Mouse (Mus musculus) limb, embryonic 12.5 days (tissue): ENCODE measurements around the gene Foxc2. TPM values are rescaled to one million over a fixed set of nuclear protein-coding genes. Genes with fewer than 3 reads are reported as not detected.

Experiments used
- ATAC-seq: fragments of 200-750 bp; cut with Nextera tagmentation; 2 replicates; pipeline ENCODE4 v1.8.0; 2017; ENCODE audit warnings: low read depth, moderate TSS enrichment; ENCODE audit not compliant: insufficient number of reproducible peaks, insufficient read depth, low FRiP score, low TSS enrichment
- H3K27ac ChIP-seq: fragments of 300-500 bp; sonication (generic); 2 replicates; pipeline ENCODE4 v1.5.1; 2016; ENCODE audit warnings: mild to moderate bottlenecking, moderate library complexity
- H3K27me3 ChIP-seq: fragments of 300-500 bp; sonication (generic); 2 replicates; pipeline ENCODE4 v1.6.1; 2016; ENCODE audit warnings: mild to moderate bottlenecking, moderate library complexity
- H3K36me3 ChIP-seq: fragments of 300-500 bp; sonication (generic); 2 replicates; pipeline ENCODE4 v1.6.1; 2016; ENCODE audit warnings: mild to moderate bottlenecking, moderate library complexity
- H3K4me1 ChIP-seq: fragments of 300-500 bp; sonication (generic); replicated peaks from 2 replicates; pipeline ENCODE4 v1.6.1; 2016
- H3K4me2 ChIP-seq: fragments of 300-500 bp; sonication (generic); 2 replicates; pipeline ENCODE4 v1.6.1; 2016; ENCODE audit warnings: mild to moderate bottlenecking, moderate library complexity
- H3K4me3 ChIP-seq: fragments of 300-500 bp; sonication (generic); replicated peaks from 2 replicates; pipeline ENCODE4 v1.5.1; 2016; ENCODE audit warnings: mild to moderate bottlenecking
- H3K9ac ChIP-seq: fragments of 300-500 bp; sonication (generic); replicated peaks from 2 replicates; pipeline ENCODE4 v1.6.1; 2016; ENCODE audit warnings: mild to moderate bottlenecking, moderate library complexity
- H3K9me3 ChIP-seq: fragments of 300-500 bp; sonication (generic); 2 replicates; pipeline ENCODE4 v1.6.1; 2016; ENCODE audit warnings: mild to moderate bottlenecking, moderate library complexity
- WGBS: fragments of 180-500 bp; shearing (Covaris S2); methylation state at CpG from one replicate; pipeline ENCODE4 v1.1.7; 2016; 5-methylcytosine and 5-hydroxymethylcytosine counted together
- polyA plus RNA-seq: library from polyadenylated mRNA; unstranded; fragments of >200 nt; fragmentation: Nextera tagmentation; extraction: Ambion mirVana; gene quantifications from 2 replicates; pipeline ENCODE4 v1.2.1, GENCODE M21; 2016

Gene Foxc2
- polyA plus RNA-seq, 1 experiment from 2014 or later: 6.0 TPM

DNA sequence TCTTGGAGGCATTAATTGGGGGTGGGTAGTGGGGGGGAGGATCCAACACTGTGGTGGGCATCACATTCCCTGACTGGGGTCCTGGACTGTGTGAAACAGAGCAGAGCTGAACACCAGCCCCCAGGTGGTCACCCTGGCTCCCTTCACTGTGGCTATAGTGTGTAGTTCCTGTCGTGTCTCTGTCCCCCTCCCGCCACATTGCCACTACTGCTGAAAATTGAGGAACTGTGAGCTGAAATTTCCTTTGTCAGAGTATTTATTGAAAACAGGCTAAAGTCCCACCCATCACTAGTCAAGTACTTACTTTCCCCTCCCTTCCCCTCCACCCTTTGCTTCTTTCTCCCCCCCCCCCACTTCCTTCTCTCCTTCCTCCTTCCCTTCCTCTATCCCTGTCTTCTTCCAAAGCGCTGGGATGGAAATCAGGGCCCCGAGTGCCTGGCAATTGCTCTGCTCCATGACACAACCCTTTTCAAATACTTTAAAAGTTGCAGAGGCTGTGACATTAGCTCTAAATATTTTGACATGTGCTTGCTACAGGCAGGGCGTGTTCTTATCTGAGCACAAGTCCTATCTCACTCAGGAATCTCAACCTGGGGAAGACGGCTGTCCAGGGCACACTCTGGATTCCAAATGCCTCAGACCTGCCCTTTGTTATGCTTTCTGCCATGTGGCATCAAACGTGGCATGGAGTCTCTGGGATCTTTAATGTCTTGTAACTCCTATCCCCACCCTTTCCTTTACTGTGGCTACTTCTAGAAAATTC, 4.6 kb upstream of the Foxc2 start:
- WGBS: 52% methylated on average over 7 of the region's 7 CpGs
- no peaks in the 10 kb centered on the region for H3K9me3 ChIP-seq
- H3K4me3 ChIP-seq: no peak overlapping the region
- no peak for ATAC-seq
- H3K4me2 ChIP-seq: no peak overlapping the region
- no peak overlapping the region for H3K9ac ChIP-seq
- peaks cover 42% of the 10 kb centered on the region for H3K4me1 ChIP-seq
- H3K27ac ChIP-seq: no peak overlapping the region
- peaks cover 57% of the 10 kb centered on the region for H3K27me3 ChIP-seq
- peaks cover 5% of the 10 kb centered on the region for H3K36me3 ChIP-seq

DNA sequence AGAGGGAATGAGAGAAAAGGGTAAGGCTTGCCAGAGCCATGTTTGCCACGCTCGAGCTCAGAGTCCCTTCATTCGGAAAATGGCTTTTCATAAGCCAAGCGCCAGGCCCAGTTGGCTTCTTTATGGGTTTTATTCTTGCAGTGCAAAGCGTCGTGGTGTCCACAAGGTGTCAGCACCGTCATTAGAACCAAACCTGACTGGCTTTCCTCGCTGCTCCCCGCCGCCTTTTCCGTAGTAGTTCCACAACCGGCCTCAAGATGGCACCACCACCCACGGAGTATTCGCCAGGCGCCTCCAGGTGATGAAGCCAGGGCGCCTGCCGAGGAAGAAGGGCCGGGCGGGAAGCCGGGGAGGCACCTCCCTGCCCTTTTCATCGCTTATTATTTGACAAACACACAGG, 2.7 kb upstream of the Foxc2 start:
- Histone ChIP-seq H3K9me3 (no peaks in the 10 kb centered on the region), H3K27ac (no peak overlapping the region), H3K9ac (no peak overlapping the region), H3K4me2 (peak overlapping the region; percentile 49; the same call in 1 of the 2 replicates), H3K4me3 (no peak overlapping the region), H3K36me3 (no peaks in the 10 kb centered on the region), H3K27me3 (peaks cover 76% of the 10 kb centered on the region), H3K4me1 (peaks cover 44% of the 10 kb centered on the region)
- ATAC-seq: no peak
- WGBS: 1% methylated on average over 21 of the region's 21 CpGs

DNA sequence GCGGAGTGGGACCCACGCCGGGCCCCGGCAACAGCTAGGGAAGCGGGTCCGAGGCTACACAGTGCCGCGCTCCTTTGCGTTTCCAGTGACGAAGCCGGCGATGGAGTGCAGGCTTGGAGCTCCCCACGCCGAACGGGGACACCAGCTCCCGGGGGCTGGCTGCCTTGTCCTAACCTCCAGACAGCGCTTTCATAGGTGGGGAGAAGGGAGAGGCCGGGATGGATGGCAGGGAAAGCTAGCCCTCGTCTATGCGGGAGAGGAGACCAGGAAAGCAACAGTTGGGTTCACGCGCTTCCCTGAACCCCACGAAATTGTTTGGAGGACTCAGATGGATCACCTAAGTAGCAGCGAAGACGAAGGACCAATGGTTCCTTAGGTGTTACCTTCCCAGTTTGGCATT, 835 bp upstream of the Foxc2 start:
- H3K9me3 ChIP-seq: no peaks in the 10 kb centered on the region
- peak overlapping the region; percentile 31; the same call in 1 of the 2 replicates for H3K9ac ChIP-seq
- H3K36me3 ChIP-seq: no peaks in the 10 kb centered on the region
- ATAC-seq: no peak
- H3K27ac ChIP-seq: no peak overlapping the region
- peaks cover 83% of the 10 kb centered on the region for H3K27me3 ChIP-seq
- peak overlapping the region; percentile 27 for H3K4me3 ChIP-seq
- WGBS: under 1% methylated on average over 25 of the region's 25 CpGs
- H3K4me1 ChIP-seq: peaks cover 41% of the 10 kb centered on the region
- peak overlapping the region; percentile 49 for H3K4me2 ChIP-seq

DNA sequence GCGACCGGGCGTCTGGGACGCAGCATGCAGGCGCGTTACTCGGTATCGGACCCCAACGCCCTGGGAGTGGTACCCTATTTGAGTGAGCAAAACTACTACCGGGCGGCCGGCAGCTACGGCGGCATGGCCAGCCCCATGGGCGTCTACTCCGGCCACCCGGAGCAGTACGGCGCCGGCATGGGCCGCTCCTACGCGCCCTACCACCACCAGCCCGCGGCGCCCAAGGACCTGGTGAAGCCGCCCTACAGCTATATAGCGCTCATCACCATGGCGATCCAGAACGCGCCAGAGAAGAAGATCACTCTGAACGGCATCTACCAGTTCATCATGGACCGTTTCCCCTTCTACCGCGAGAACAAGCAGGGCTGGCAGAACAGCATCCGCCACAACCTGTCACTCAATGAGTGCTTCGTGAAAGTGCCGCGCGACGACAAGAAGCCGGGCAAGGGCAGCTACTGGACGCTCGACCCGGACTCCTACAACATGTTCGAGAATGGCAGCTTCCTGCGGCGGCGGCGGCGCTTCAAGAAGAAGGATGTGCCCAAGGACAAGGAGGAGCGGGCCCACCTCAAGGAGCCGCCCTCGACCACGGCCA, 717 bp downstream of the Foxc2 start:
- Histone ChIP-seq H3K27ac (peak overlapping the region; percentile 89), H3K36me3 (0 out of 2 replicates have a peak, but pooled peaks cover 5% of the 10 kb centered on the region), H3K4me2 (peak overlapping the region; percentile 91), H3K9me3 (no peaks in the 10 kb centered on the region), H3K27me3 (peaks cover 85% of the 10 kb centered on the region), H3K4me1 (peaks cover 50% of the 10 kb centered on the region), H3K9ac (peak overlapping the region; percentile 70), H3K4me3 (peak overlapping the region; percentile 62)
- WGBS: under 1% methylated on average over 55 of the region's 55 CpGs
- ATAC-seq: 0 out of 2 replicates have a peak, but pooled peaks have one; percentile 6

DNA sequence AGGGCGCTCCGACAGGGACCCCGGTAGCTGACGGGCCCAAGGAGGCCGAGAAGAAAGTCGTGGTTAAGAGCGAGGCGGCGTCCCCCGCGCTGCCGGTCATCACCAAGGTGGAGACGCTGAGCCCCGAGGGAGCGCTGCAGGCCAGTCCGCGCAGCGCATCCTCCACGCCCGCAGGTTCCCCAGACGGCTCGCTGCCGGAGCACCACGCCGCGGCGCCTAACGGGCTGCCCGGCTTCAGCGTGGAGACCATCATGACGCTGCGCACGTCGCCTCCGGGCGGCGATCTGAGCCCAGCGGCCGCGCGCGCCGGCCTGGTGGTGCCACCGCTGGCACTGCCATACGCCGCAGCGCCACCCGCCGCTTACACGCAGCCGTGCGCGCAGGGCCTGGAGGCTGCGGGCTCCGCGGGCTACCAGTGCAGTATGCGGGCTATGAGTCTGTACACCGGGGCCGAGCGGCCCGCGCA, 1.2 kb downstream of the Foxc2 start:
- no peak for ATAC-seq
- Histone ChIP-seq H3K27ac (no peak overlapping the region), H3K9me3 (no peaks in the 10 kb centered on the region), H3K4me3 (peak overlapping the region; percentile 62), H3K36me3 (0 out of 2 replicates have a peak, but pooled peaks cover 7% of the 10 kb centered on the region), H3K4me1 (peaks cover 50% of the 10 kb centered on the region), H3K4me2 (peak overlapping the region; percentile 91), H3K9ac (peak overlapping the region; percentile 70), H3K27me3 (peaks cover 88% of the 10 kb centered on the region)
- under 1% methylated on average over 62 of the region's 62 CpGs for WGBS

DNA sequence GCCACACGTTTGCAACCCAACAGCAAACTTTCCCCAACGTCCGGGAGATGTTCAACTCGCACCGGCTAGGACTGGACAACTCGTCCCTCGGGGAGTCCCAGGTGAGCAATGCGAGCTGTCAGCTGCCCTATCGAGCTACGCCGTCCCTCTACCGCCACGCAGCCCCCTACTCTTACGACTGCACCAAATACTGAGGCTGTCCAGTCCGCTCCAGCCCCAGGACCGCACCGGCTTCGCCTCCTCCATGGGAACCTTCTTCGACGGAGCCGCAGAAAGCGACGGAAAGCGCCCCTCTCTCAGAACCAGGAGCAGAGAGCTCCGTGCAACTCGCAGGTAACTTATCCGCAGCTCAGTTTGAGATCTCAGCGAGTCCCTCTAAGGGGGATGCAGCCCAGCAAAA, 1.9 kb downstream of the Foxc2 start:
- peak overlapping the region; percentile 62 for H3K4me3 ChIP-seq
- WGBS: under 1% methylated on average over 28 of the region's 28 CpGs
- H3K36me3 ChIP-seq: 0 out of 2 replicates have a peak, but pooled peaks cover 7% of the 10 kb centered on the region
- peak overlapping the region; percentile 91 for H3K4me2 ChIP-seq
- H3K27ac ChIP-seq: no peak overlapping the region
- H3K9ac ChIP-seq: peak overlapping the region; percentile 70
- H3K27me3 ChIP-seq: peaks cover 89% of the 10 kb centered on the region
- peaks cover 50% of the 10 kb centered on the region for H3K4me1 ChIP-seq
- no peaks in the 10 kb centered on the region for H3K9me3 ChIP-seq
- no peak for ATAC-seq

DNA sequence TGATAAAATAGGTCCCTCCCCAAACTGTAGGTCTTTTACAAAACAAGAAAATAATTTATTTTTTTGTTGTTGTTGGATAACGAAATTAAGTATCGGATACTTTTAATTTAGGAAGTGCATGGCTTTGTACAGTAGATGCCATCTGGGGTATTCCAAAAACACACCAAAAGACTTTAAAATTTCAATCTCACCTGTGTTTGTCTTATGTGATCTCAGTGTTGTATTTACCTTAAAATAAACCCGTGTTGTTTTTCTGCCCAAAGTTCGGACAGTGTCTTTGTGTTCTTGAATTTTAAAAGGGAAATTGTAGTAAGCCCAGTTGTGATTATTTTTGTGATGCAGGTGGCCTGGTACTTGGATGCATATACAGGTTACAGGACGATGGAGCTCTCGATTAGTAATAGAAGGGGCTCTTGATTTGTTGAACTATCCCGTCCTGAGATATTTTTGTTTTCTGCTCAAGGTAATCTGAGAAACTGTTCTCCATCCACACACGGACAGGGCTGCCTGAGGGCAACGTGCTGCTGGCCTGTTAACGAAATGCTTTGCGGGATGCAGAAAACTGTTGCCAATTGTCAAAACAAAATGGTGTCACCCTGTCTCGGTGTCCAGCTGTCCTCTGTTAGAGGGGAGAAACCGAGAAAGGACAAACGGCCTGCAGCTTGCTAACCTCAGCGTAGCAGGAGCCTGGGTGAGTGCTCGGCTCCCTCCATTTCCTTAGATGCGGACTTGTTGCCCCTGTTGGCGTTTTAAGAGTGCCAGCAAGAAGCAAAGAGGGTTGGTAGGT, 2.9 kb downstream of the Foxc2 start:
- peaks cover 45% of the 10 kb centered on the region for H3K4me1 ChIP-seq
- H3K27ac ChIP-seq: no peak overlapping the region
- H3K36me3 ChIP-seq: 0 out of 2 replicates have a peak, but pooled peaks cover 7% of the 10 kb centered on the region
- peak overlapping the region; percentile 70; the same call in 1 of the 2 replicates for H3K9ac ChIP-seq
- H3K9me3 ChIP-seq: no peaks in the 10 kb centered on the region
- H3K4me3 ChIP-seq: peak overlapping the region; percentile 62
- no peak for ATAC-seq
- WGBS: 2% methylated on average over 18 of the region's 18 CpGs
- H3K4me2 ChIP-seq: peak overlapping the region; percentile 91
- peaks cover 93% of the 10 kb centered on the region for H3K27me3 ChIP-seq

DNA sequence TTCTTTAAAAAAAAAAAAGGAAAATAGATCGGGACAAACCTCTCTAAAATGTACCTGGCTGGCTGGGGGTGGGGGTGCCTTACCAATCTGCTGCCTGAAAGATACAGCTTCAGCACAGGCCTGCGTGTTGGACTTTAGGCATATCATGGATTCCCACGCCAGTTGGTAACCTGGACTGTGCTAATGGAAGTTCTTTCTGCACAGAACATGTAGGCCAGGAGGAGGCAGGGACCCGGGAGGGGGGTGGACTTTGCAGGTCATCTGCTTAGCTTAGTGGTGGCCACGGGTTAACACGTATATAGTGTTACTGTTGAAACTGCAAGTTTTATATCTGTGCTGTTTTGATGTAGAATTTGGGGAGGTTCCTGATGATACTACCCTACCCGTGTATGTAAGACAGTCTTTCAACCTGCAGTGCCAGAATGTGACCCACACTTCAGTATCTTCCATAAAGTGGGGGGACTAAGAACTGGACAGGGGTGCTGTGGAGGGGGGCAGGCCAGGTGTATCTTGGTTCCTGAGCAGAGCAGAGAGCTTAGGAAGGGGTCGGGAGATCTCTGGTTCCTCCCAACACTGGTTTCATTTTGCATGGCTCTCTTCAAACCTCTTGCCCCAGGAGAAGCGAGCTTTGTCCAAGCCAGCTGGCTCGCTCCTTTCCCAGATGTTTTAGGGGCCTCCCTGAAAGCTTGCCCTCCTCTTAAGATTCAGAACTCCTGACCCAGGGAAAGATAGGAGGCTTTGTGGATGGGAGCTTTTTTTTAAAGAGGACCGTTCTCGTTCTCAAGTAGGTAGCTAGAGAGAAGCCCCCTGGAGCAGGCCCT, 3.9 kb downstream of the Foxc2 start:
- H3K27ac ChIP-seq: no peak overlapping the region
- H3K9ac ChIP-seq: no peak overlapping the region
- no peaks in the 10 kb centered on the region for H3K9me3 ChIP-seq
- peak overlapping the region; percentile 62 for H3K4me3 ChIP-seq
- no peak for ATAC-seq
- 4% methylated on average over 12 of the region's 12 CpGs for WGBS
- peaks cover 93% of the 10 kb centered on the region for H3K27me3 ChIP-seq
- H3K36me3 ChIP-seq: 0 out of 2 replicates have a peak, but pooled peaks cover 7% of the 10 kb centered on the region
- H3K4me2 ChIP-seq: peak overlapping the region; percentile 91
- peaks cover 39% of the 10 kb centered on the region for H3K4me1 ChIP-seq

DNA sequence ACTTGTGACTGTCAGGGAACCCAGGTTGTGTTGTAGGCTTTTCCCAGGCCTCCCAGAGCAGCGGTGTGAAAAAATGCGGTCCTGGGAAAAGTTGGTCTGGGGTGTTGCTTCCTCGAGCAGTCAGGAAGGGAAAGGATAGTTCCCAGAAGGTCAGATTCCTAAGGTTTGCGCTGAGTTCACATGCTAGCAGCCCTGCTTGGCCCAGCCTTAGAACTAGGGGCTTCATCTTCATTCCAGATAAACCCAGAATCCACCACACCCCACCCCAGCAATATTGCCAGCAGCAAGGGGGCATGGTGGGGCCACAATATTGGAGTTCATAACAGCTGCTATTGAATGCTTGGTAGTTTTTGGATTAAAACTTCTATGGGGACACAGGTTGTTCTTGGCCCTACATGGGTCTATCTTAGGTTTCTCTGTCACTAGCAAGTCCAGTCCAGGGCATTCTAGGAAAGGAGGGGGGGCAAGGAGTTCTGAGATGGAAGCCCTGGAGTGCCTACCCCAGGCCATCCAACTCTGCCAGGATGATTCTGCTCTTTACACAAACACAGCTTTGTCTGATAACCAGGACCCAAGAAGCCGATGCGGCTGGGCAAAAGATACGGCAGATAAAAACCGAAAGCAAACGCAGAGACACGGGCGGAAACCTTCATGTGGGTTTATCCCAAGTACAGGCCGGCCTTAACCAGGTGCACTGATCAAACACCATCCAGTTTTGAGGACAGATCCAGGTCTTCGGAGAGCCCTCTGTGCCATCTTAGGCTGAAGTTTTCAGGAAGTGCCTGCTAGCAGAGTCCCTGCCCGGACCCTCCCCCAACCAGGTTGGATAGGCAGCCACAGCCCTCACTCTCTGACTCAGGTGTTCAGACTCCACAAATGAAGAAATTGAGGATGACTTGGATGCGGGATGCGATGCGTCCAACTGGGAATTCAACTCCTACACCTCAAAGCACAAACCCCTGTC, 4.8 kb downstream of the Foxc2 start:
- ATAC-seq: no peak
- H3K4me2 ChIP-seq: peak overlapping the region; percentile 91
- H3K27me3 ChIP-seq: peaks cover 94% of the 10 kb centered on the region
- 15% methylated on average over 17 of the region's 17 CpGs for WGBS
- peak overlapping the region; percentile 62 for H3K4me3 ChIP-seq
- H3K36me3 ChIP-seq: 0 out of 2 replicates have a peak, but pooled peaks cover 7% of the 10 kb centered on the region
- no peaks in the 10 kb centered on the region for H3K9me3 ChIP-seq
- H3K27ac ChIP-seq: no peak overlapping the region
- H3K4me1 ChIP-seq: peaks cover 41% of the 10 kb centered on the region
- 0 out of 2 replicates have a peak overlapping the region, but pooled peaks have one; percentile 18 for H3K9ac ChIP-seq
